Mouse (Mus musculus) lung, adult 2 months (tissue): Measurements from ENCODE around the gene Men1.

ENCODE experiments used
- CTCF ChIP-seq: fragments of 200-500 bp; IDR thresholded peaks from 2 replicates; pipeline ENCODE4 v1.5.1; 2011; ENCODE audit warnings: mild to moderate bottlenecking, low read length, control low read depth; ENCODE audit not compliant: insufficient read depth
- POLR2A ChIP-seq: fragments of 200-500 bp; IDR thresholded peaks from 2 replicates; pipeline ENCODE4 v1.6.1; 2011; ENCODE audit warnings: low read depth, mild to moderate bottlenecking, control low read depth, low read length, borderline replicate concordance; ENCODE audit errors: extremely low read depth

- TF ChIP-seq CTCF (no peak), POLR2A (no peak)
Measured at GRCm38 (mm10) chr19:6343066-6343925, 8.5 kb downstream of the Men1 start.
